Mouse (Mus musculus) testis, adult 2 months (tissue): ENCODE data around the gene Ski.

Source experiments
- CTCF ChIP-seq: fragments of 200-500 bp; IDR thresholded peaks from 2 replicates; pipeline ENCODE4 v1.5.1; 2012; ENCODE audit warnings: low read depth, mild to moderate bottlenecking, inconsistent platforms, low read length, moderate library complexity; ENCODE audit not compliant: control insufficient read depth, insufficient read depth, insufficient replicate concordance
- POLR2A ChIP-seq: fragments of 200-500 bp; IDR thresholded peaks from 2 replicates; pipeline ENCODE4 v1.6.1; 2012; ENCODE audit warnings: low read depth, mild to moderate bottlenecking, inconsistent platforms, low read length, moderate library complexity; ENCODE audit not compliant: control insufficient read depth

DNA sequence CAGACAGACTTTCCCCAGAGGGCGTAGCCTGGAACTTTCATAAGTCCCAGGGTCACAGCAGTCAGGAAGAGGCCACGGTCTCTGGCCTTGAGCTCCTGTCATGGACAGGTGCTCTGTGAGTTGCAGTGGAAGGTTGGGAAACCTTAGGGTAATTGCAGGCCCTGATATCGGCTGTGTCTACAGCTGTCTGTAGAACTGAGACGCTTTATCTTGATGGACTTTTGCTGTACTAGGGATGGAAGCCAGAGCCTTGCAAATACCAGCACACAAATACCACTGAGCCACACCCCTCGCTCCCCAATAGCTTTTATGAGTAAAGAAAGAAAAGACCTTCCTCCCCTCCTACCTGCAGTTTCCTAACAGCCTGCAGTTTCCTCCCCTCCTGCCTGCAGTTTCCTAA, 101.8 kb downstream of the Ski start:
- no peak for TF ChIP-seq POLR2A
- no peak for TF ChIP-seq CTCF
